Mouse (Mus musculus): Measurements from ENCODE around the gene 4933402J07Rik.

4933402J07Rik gene

GRCm38 (mm10) chr8:87563553-87563952 lies at the start of gene 4933402J07Rik:
Gene 4933402J07Rik (plus strand): TSS chr8:87563853.
- no peak for DNase-seq (ENCODE audit: low spot score in 2 of 2)

- DNase-seq (ENCODE audit: low spot score in 2 of 2), result no peak
Observed at GRCm38 (mm10) chr8:87517132-87517531, 46.5 kb upstream of the 4933402J07Rik start.

- no peak for DNase-seq (ENCODE audit: low spot score in 2 of 2)
Observed at GRCm38 (mm10) chr8:87525006-87525405, 38.6 kb upstream of the 4933402J07Rik start.

- no peak for DNase-seq (ENCODE audit: low spot score in 2 of 2)
Observed at GRCm38 (mm10) chr8:87531176-87531575, 32.5 kb upstream of the 4933402J07Rik start.

- no peak for DNase-seq (ENCODE audit: low spot score in 2 of 2)
Observed at GRCm38 (mm10) chr8:87533476-87533875, 30.2 kb upstream of the 4933402J07Rik start.

- DNase-seq (ENCODE audit: low spot score in 2 of 2), result no peak
Observed at GRCm38 (mm10) chr8:87534846-87535245, 28.8 kb upstream of the 4933402J07Rik start.

- peak; percentile 17 to 54 for DNase-seq (ENCODE audit: low spot score in 2 of 2)
Observed at GRCm38 (mm10) chr8:87536615-87537329, 26.9 kb upstream of the 4933402J07Rik start.

GRCm38 (mm10) chr8:87539829-87540394 lies 23.7 kb upstream of the 4933402J07Rik start:
- DNase-seq (ENCODE audit: low spot score in 2 of 2), result no peak

GRCm38 (mm10) chr8:87549881-87550280 lies 13.8 kb upstream of the 4933402J07Rik start:
- DNase-seq (ENCODE audit: low spot score in 2 of 2), result no peak

- DNase-seq (ENCODE audit: low spot score in 2 of 2), result no peak
Observed at GRCm38 (mm10) chr8:87552801-87553200, 10.9 kb upstream of the 4933402J07Rik start.

- DNase-seq (ENCODE audit: low spot score in 2 of 2), result no peak
Observed at GRCm38 (mm10) chr8:87560801-87561200, 2.9 kb upstream of the 4933402J07Rik start.

- no peak for DNase-seq (ENCODE audit: low spot score in 2 of 2)
Observed at GRCm38 (mm10) chr8:87569203-87569602, 5.5 kb downstream of the 4933402J07Rik start.

- no peak for DNase-seq (ENCODE audit: low spot score in 2 of 2)
Observed at GRCm38 (mm10) chr8:87569706-87570563, 6.3 kb downstream of the 4933402J07Rik start.

- DNase-seq (ENCODE audit: low spot score in 2 of 2), result no peak
Observed at GRCm38 (mm10) chr8:87570564-87570855, 6.9 kb downstream of the 4933402J07Rik start.

GRCm38 (mm10) chr8:87570880-87571279 lies 7.2 kb downstream of the 4933402J07Rik start:
- no peak for DNase-seq (ENCODE audit: low spot score in 2 of 2)

GRCm38 (mm10) chr8:87594272-87594671 lies 30.6 kb downstream of the 4933402J07Rik start:
- DNase-seq (ENCODE audit: low spot score in 2 of 2), result peak in 1 of 2 experiments; percentile 30

GRCm38 (mm10) chr8:87602731-87603130 lies 39.1 kb downstream of the 4933402J07Rik start:
- DNase-seq (ENCODE audit: low spot score in 2 of 2), result no peak

- DNase-seq (ENCODE audit: low spot score in 2 of 2), result no peak
Observed at GRCm38 (mm10) chr8:87609110-87609509, 45.5 kb downstream of the 4933402J07Rik start.

GRCm38 (mm10) chr8:87609651-87610192 lies 46.1 kb downstream of the 4933402J07Rik start:
- no peak for DNase-seq (ENCODE audit: low spot score in 2 of 2)

- no peak for DNase-seq (ENCODE audit: low spot score in 2 of 2)
Observed at GRCm38 (mm10) chr8:87613701-87614100, 50.0 kb downstream of the 4933402J07Rik start.

GRCm38 (mm10) chr8:87619118-87619517 lies 55.5 kb downstream of the 4933402J07Rik start:
- DNase-seq (ENCODE audit: low spot score in 2 of 2), result no peak

GRCm38 (mm10) chr8:87619529-87619928 lies 55.9 kb downstream of the 4933402J07Rik start:
- DNase-seq (ENCODE audit: low spot score in 2 of 2), result no peak
